Mouse (Mus musculus): ENCODE results near the gene Gng3. TPM values are rescaled to one million over a fixed set of nuclear protein-coding genes. Genes with fewer than 3 reads are reported as not detected.

The Gng3 gene
- polyA plus RNA-seq, 2 experiments = 2.2 to 4.2 TPM

GRCm38 (mm10) chr19:8802130-8802821 is 36.7 kb downstream of the Gng3 start, which contains the start of gene Zbtb3:
Gene Zbtb3 (plus strand): TSS chr19:8802555.
- peak; percentile 45; the same call in 1 of the 2 replicates for TF ChIP-seq POLR2A (IDR thresholded peaks at IDR 0.05; ENCODE audit: borderline replicate concordance, extremely low read depth, insufficient read depth, insufficient read length)
- Histone ChIP-seq H3K4me3 (replicated peaks; ENCODE audit: low read length) (peak within 1 kb of the TSS; percentile 58), H3K27ac (replicated peaks; ENCODE audit: low read depth, low read length) (peak within 1 kb of the TSS; percentile 80), H3K9ac (ENCODE audit: low read depth, low read length, severe bottlenecking) (peak within 1 kb of the TSS; percentile 51), H3K4me1 (ENCODE audit: control insufficient read depth, insufficient read depth, low read length) (peaks cover 12% of the 10 kb centered on the region), H3K36me3 (ENCODE audit: control insufficient read depth, insufficient read depth, low read length) (peaks cover 33% of the 10 kb centered on the region), H3K27me3 (ENCODE audit: control insufficient read depth, insufficient read depth, low read length) (no peaks in the 10 kb centered on the region), H3K4me2 (replicated peaks; ENCODE audit: low read depth, low read length, severe bottlenecking) (peak within 1 kb of the TSS; percentile 70), H3K9me3 (ENCODE audit: control insufficient read depth, low read length) (no peaks in the 10 kb centered on the region)
- peak; percentile 99 for DNase-seq (ENCODE audit: low spot score)
- ATAC-seq (ENCODE audit: low FRiP score, low read depth) = peak; percentile 98
- under 1% methylated on average over 29 of the region's 30 CpGs for WGBS

DNA sequence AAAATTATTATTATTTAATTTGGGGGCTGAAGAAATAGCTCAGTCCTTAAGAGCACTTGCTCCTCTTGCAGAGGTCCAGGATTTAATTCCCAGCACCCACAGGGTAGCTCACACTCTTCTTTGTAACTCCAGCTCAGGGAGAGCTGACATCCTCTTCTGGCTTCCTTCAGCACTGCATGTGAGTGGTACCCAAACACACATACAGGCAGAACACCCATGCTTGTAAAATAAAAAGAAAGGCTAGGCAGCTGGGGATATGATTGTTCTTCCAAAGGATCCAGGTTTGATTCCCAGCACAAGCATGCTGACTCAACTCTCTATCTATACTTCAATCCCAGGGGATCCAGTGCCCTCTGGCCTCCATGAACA is 40.1 kb downstream of the Gng3 start:
- H3K27ac ChIP-seq (replicated peaks; ENCODE audit: low read depth, low read length) = no peak overlapping the region
- ATAC-seq (ENCODE audit: low FRiP score, low read depth) = no peak
- H3K9me3 ChIP-seq (ENCODE audit: control insufficient read depth, low read length) = no peaks in the 10 kb centered on the region
- no peak for TF ChIP-seq POLR2A (IDR thresholded peaks at IDR 0.05; ENCODE audit: borderline replicate concordance, extremely low read depth, insufficient read depth, insufficient read length)
- H3K36me3 ChIP-seq (ENCODE audit: control insufficient read depth, insufficient read depth, low read length) = peaks cover 25% of the 10 kb centered on the region
- peak overlapping the region; percentile 81 for H3K4me3 ChIP-seq (replicated peaks; ENCODE audit: low read length)
- DNase-seq (ENCODE audit: low spot score) = no peak
- no peaks in the 10 kb centered on the region for H3K27me3 ChIP-seq (ENCODE audit: control insufficient read depth, insufficient read depth, low read length)
- H3K4me1 ChIP-seq (ENCODE audit: control insufficient read depth, insufficient read depth, low read length) = peaks cover 12% of the 10 kb centered on the region
- H3K4me2 ChIP-seq (replicated peaks; ENCODE audit: low read depth, low read length, severe bottlenecking) = peak overlapping the region; percentile 57; the same call in 1 of the 2 replicates
- peak overlapping the region; percentile 79; the same call in 1 of the 2 replicates for H3K9ac ChIP-seq (ENCODE audit: low read depth, low read length, severe bottlenecking)

- peak within 1 kb of the TSS; percentile 81 for H3K4me3 ChIP-seq (replicated peaks; ENCODE audit: low read length)
- H3K4me2 ChIP-seq (replicated peaks; ENCODE audit: low read depth, low read length, severe bottlenecking) = peak within 1 kb of the TSS; percentile 57
- peaks cover 26% of the 10 kb centered on the region for H3K36me3 ChIP-seq (ENCODE audit: control insufficient read depth, insufficient read depth, low read length)
- TF ChIP-seq POLR2A (IDR thresholded peaks at IDR 0.05; ENCODE audit: borderline replicate concordance, extremely low read depth, insufficient read depth, insufficient read length) = peak; percentile 46; the same call in 1 of the 2 replicates
- H3K27ac ChIP-seq (replicated peaks; ENCODE audit: low read depth, low read length) = peak within 1 kb of the TSS; percentile 53; the same call in 1 of the 2 replicates
- no peaks in the 10 kb centered on the region for H3K27me3 ChIP-seq (ENCODE audit: control insufficient read depth, insufficient read depth, low read length)
- peak; percentile 96 for DNase-seq (ENCODE audit: low spot score)
- no peaks in the 10 kb centered on the region for H3K9me3 ChIP-seq (ENCODE audit: control insufficient read depth, low read length)
- peak; percentile 75 for ATAC-seq (ENCODE audit: low FRiP score, low read depth)
- H3K4me1 ChIP-seq (ENCODE audit: control insufficient read depth, insufficient read depth, low read length) = peaks cover 12% of the 10 kb centered on the region
- H3K9ac ChIP-seq (ENCODE audit: low read depth, low read length, severe bottlenecking) = peak within 1 kb of the TSS; percentile 79
- under 1% methylated on average over 25 of the region's 25 CpGs for WGBS
Measured at GRCm38 (mm10) chr19:8798264-8798946, 40.6 kb downstream of the Gng3 start, which contains the start of gene Polr2g. Gene Polr2g (minus strand): TSS chr19:8798577.

DNA sequence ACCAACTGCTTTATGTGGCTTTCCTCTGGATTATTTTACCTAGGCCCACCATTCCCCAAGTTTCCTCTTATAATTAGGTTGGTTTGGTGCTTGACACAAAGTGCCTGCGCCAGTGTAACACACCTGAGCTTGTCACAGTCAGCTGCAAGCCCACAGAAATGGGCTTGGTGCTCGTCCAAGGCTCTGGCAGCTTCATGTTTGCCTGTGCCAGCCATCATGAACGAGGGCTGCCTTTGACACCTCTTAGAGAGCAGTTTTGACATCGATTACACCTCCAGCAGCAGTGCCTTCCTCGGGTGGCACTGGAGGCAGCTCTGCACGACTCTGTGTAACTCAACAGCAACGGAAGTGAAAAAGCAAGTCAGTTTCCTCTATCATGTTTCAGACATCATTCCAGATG is 48.8 kb downstream of the Gng3 start:
- no peaks in the 10 kb centered on the region for H3K9me3 ChIP-seq (ENCODE audit: control insufficient read depth, low read length)
- H3K4me3 ChIP-seq (replicated peaks; ENCODE audit: low read length) = no peak overlapping the region
- peaks cover 33% of the 10 kb centered on the region for H3K36me3 ChIP-seq (ENCODE audit: control insufficient read depth, insufficient read depth, low read length)
- H3K4me1 ChIP-seq (ENCODE audit: control insufficient read depth, insufficient read depth, low read length) = 0 out of 2 replicates have a peak, but pooled peaks cover 4% of the 10 kb centered on the region
- H3K4me2 ChIP-seq (replicated peaks; ENCODE audit: low read depth, low read length, severe bottlenecking) = no peak overlapping the region
- no peak overlapping the region for H3K27ac ChIP-seq (replicated peaks; ENCODE audit: low read depth, low read length)
- no peaks in the 10 kb centered on the region for H3K27me3 ChIP-seq (ENCODE audit: control insufficient read depth, insufficient read depth, low read length)
- WGBS = 82% methylated on average over 7 of the region's 7 CpGs
- DNase-seq (ENCODE audit: low spot score) (no peak), ATAC-seq (ENCODE audit: low FRiP score, low read depth) (no peak)
- H3K9ac ChIP-seq (ENCODE audit: low read depth, low read length, severe bottlenecking) = no peak overlapping the region
- TF ChIP-seq POLR2A (IDR thresholded peaks at IDR 0.05; ENCODE audit: borderline replicate concordance, extremely low read depth, insufficient read depth, insufficient read length) = no peak

DNA sequence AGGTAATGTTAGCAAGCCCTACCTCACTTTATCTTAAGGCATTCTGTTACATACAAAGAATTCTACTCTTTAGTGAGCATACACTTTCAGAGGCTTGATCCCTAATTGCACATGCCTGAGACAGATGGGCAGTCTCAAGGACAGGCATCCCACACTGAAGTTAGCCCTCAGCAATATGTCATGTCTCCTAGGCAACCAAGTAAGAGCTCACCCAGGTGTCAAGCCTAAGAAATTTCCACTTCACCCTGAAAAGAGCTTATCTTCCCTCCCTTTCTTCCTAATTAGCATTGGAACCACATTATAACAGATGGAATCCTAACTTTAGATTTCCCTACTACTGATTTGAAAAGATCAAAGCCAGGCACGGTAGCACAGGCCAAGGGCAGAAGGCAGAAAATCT is 49.8 kb downstream of the Gng3 start:
- Histone ChIP-seq H3K36me3 (ENCODE audit: control insufficient read depth, insufficient read depth, low read length) (peaks cover 23% of the 10 kb centered on the region), H3K9me3 (ENCODE audit: control insufficient read depth, low read length) (no peaks in the 10 kb centered on the region), H3K4me2 (replicated peaks; ENCODE audit: low read depth, low read length, severe bottlenecking) (no peak overlapping the region), H3K27me3 (ENCODE audit: control insufficient read depth, insufficient read depth, low read length) (no peaks in the 10 kb centered on the region), H3K4me1 (ENCODE audit: control insufficient read depth, insufficient read depth, low read length) (0 out of 2 replicates have a peak, but pooled peaks cover 5% of the 10 kb centered on the region), H3K27ac (replicated peaks; ENCODE audit: low read depth, low read length) (no peak overlapping the region), H3K4me3 (replicated peaks; ENCODE audit: low read length) (no peak overlapping the region), H3K9ac (ENCODE audit: low read depth, low read length, severe bottlenecking) (no peak overlapping the region)
- no peak for TF ChIP-seq POLR2A (IDR thresholded peaks at IDR 0.05; ENCODE audit: borderline replicate concordance, extremely low read depth, insufficient read depth, insufficient read length)
- DNase-seq (ENCODE audit: low spot score) (no peak), ATAC-seq (ENCODE audit: low FRiP score, low read depth) (no peak)
- WGBS = 62% methylated on average over 1 of the region's 1 CpGs

Measured in limb, embryonic 14.5 days (tissue).